Mouse (Mus musculus) cortical plate, adult 2 months (tissue): ENCODE measurements around the gene Commd4.

ENCODE experiments used
- CTCF ChIP-seq: fragments of 200-500 bp; IDR thresholded peaks from 2 replicates; pipeline ENCODE4 v1.5.1; 2011; ENCODE audit warnings: mild to moderate bottlenecking, control low read depth, low read length; ENCODE audit not compliant: insufficient read depth; ENCODE audit errors: extremely low read depth
- POLR2A ChIP-seq: fragments of 200-500 bp; IDR thresholded peaks from 2 replicates; pipeline ENCODE4 v1.6.1; 2011; ENCODE audit warnings: mild to moderate bottlenecking, low read length, control low read depth; ENCODE audit not compliant: insufficient read depth; ENCODE audit errors: extremely low read depth

GRCm38 (mm10) chr9:57150192-57150591 is 7.9 kb downstream of the Commd4 start:
- TF ChIP-seq CTCF (no peak), POLR2A (no peak)
